24 mouse cellular contexts compared by ENCODE assay signal in the genomic region with DNA sequence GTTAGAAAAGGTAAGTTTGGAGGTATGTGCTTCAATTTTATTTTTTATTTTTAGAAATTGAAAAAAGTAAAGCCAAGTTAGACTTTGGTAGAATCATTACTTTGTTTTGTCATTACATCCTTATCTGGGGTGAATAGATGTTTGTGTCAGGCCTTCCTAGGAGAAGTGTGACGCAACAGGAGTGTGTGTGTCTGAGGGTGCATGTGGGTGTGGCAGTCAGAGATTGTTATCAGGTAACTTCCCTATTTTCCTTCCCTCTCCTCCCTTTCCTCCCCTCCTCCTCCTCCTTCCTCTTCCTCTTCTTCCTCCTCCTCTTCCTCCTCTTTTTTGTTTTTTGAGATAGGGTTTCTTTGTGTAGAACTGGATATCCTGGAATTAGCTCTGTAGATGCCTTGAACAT. TPM values are rescaled to one million over a fixed set of nuclear protein-coding genes. Genes with fewer than 3 reads are reported as not detected.
DNase-seq lines count a peak whose midpoint lies in the region; ATAC-seq and TF ChIP-seq lines count a peak whose summit lies in the region.
"Had no signal": no experiment of that assay in that cellular context is flagged by ENCODE, and none has a peak within 500 bp of the region (broad histone marks: within the 10 kb centered on the region; RNA-seq: fewer than 3 reads in every experiment).

No protein-coding gene starts in this region.

- TF ChIP-seq POLR2A in liver, adult 2 months (IDR thresholded peaks at IDR 0.05; ENCODE audit: extremely low read depth, insufficient read depth, low read length) = no peak

- H3K27me3 ChIP-seq in liver, adult 2 months (ENCODE audit: control insufficient read depth, insufficient read depth, low read length) = no peaks in the 10 kb centered on the region
- H3K27me3 ChIP-seq in liver, embryonic 12.5 days (replicated peaks) = no peaks in the 10 kb centered on the region
- H3K27me3 ChIP-seq: CH12.LX; embryonic facial prominence, embryonic 12.5 days; forebrain, embryonic 13.5 days; hindbrain, embryonic 12.5 days had no signal

- H3K4me2 ChIP-seq in liver, embryonic 12.5 days = no peak overlapping the region
- H3K4me2 ChIP-seq: embryonic facial prominence, embryonic 12.5 days; forebrain, embryonic 13.5 days; hindbrain, embryonic 12.5 days had no signal

- peaks cover 9% of the 10 kb centered on the region; the same call in 1 of the 2 replicates for H3K79me2 ChIP-seq in liver, adult 2 months (ENCODE audit: control insufficient read depth, insufficient read depth, low read length)

- ATAC-seq in liver, embryonic 12.5 days = no peak
- ATAC-seq in common myeloid progenitor, adult 5-6 weeks (replicated peaks; ENCODE audit: low read depth, poor library complexity, severe bottlenecking) = 0 out of 2 replicates have a peak, but pooled peaks have one; percentile 50
- 0 out of 2 replicates have a peak, but pooled peaks have one; percentile 40 for ATAC-seq in megakaryocyte, adult 5-6 weeks (ENCODE audit: poor library complexity, severe bottlenecking)
- ATAC-seq: forebrain, embryonic 13.5 days; forebrain, postnatal 0 days; hindbrain, embryonic 16.5 days had no signal

- DNase-seq in liver, adult 2 months (ENCODE audit: extremely low read depth, low read depth, low spot score) = peak; percentile 93
- DNase-seq in 416B (ENCODE audit: low read depth) = peak; percentile 61
- DNase-seq in gastrocnemius, postnatal 4 days (ENCODE audit: low spot score in 2 of 2) = no peak
- DNase-seq in kidney, adult 8-10 months = no peak
- DNase-seq: adrenal gland, adult 8-10 months; adrenal gland, postnatal 36 days; cerebellum, adult 8-10 months; cerebellum, postnatal 14 days; forebrain, postnatal 0 days; gastrocnemius, adult 2 months; gastrocnemius, postnatal 25 days; heart, adult 18-20 months; heart, postnatal 10 days; heart, postnatal 4 days had no signal

- no peak for TF ChIP-seq CTCF in liver, adult 2 months (IDR thresholded peaks at IDR 0.05; ENCODE audit: low read depth, low read length)

- 12% methylated on average over 1 of the region's 1 CpGs for WGBS in liver, adult 2 months
- WGBS in liver, embryonic 12.5 days (ENCODE audit: insufficient replicate concordance) = 9% methylated on average over 1 of the region's 1 CpGs

- H3K36me3 ChIP-seq in liver, adult 2 months (ENCODE audit: control insufficient read depth, insufficient read depth, low read length) = peaks cover 28% of the 10 kb centered on the region
- H3K36me3 ChIP-seq in liver, embryonic 12.5 days = 0 out of 2 replicates have a peak, but pooled peaks cover 3% of the 10 kb centered on the region
- H3K36me3 ChIP-seq: embryonic facial prominence, embryonic 12.5 days; heart, embryonic 10.5 days; hindbrain, embryonic 12.5 days had no signal

- H3K9me3 ChIP-seq in liver, embryonic 12.5 days (replicated peaks) = peaks cover 4% of the 10 kb centered on the region
- H3K9me3 ChIP-seq: forebrain, embryonic 13.5 days; heart, embryonic 10.5 days had no signal

- H3K4me3 ChIP-seq in liver, adult 2 months (ENCODE audit: insufficient read depth, low read depth, low read length) = peak overlapping the region; percentile 42; the same call in 1 of the 2 replicates
- H3K4me3 ChIP-seq in liver, embryonic 12.5 days = no peak overlapping the region
- H3K4me3 ChIP-seq: embryonic facial prominence, embryonic 12.5 days; forebrain, embryonic 13.5 days; gastrocnemius, adult 2 months; heart, embryonic 10.5 days; hindbrain, embryonic 12.5 days had no signal

- H3K27ac ChIP-seq in liver, adult 2 months (replicated peaks; ENCODE audit: insufficient read depth, low read depth, low read length) = peak overlapping the region; percentile 70
- H3K27ac ChIP-seq in liver, embryonic 12.5 days = no peak overlapping the region
- H3K27ac ChIP-seq: embryonic facial prominence, embryonic 12.5 days; forebrain, embryonic 13.5 days; gastrocnemius, adult 2 months; heart, embryonic 10.5 days; hindbrain, embryonic 12.5 days had no signal

- H3K9ac ChIP-seq in liver, adult 2 months (ENCODE audit: low read depth, low read length) = no peak overlapping the region
- H3K9ac ChIP-seq in liver, embryonic 12.5 days = no peak overlapping the region
- H3K9ac ChIP-seq: embryonic facial prominence, embryonic 12.5 days; forebrain, embryonic 13.5 days; forebrain, postnatal 0 days; hindbrain, embryonic 12.5 days had no signal

- peaks cover 13% of the 10 kb centered on the region; the same call in 1 of the 2 replicates for H3K4me1 ChIP-seq in liver, adult 2 months (ENCODE audit: control insufficient read depth, insufficient read depth, low read length)
- H3K4me1 ChIP-seq in liver, embryonic 12.5 days = no peaks in the 10 kb centered on the region
- H3K4me1 ChIP-seq: embryonic facial prominence, embryonic 12.5 days; forebrain, embryonic 13.5 days; heart, embryonic 10.5 days; hindbrain, embryonic 12.5 days had no signal

RNA-seq across cellular contexts. Expression of gene Pzp, which starts 0.6 kb away (rescaled TPM):
- total RNA-seq in liver, adult 2 months (2014; rRNA removed) = 1,917 and 2,554 TPM in 2 replicates
- polyA plus RNA-seq in liver, adult 2 months (2012; rRNA removed) = 1,366 and 1,553 TPM in 2 replicates
- polyA plus RNA-seq in liver, embryonic 12.5 days (2016; fragmentation: Nextera tagmentation; extraction: Ambion mirVana) = 38.6 and 46.3 TPM in 2 replicates
- not detected in 2 replicates for total RNA-seq in common myeloid progenitor, adult 5-6 weeks (2017)
- total RNA-seq in megakaryocyte, adult 5-6 weeks (2015) = not detected in 2 replicates
- not detected in 2 replicates for total RNA-seq in megakaryocyte, adult 5-6 weeks (2017)
- 1 to 10 TPM in 1 of 2 experiments, under 1 TPM in 1; 0.69 to 6.6 TPM for total RNA-seq in gastrocnemius, postnatal 4 days (2021)
- total RNA-seq: CH12.LX; forebrain, postnatal 0 days; gastrocnemius, adult 2 months; gastrocnemius, postnatal 25 days had no signal
- polyA plus RNA-seq: cortical plate, adult 2 months; embryonic facial prominence, embryonic 12.5 days; forebrain, embryonic 13.5 days; forebrain, postnatal 0 days; hindbrain, embryonic 12.5 days had no signal

RNA-seq across cellular contexts. Expression of gene A2ml1, which starts 54.3 kb away (rescaled TPM):
- total RNA-seq in liver, adult 2 months (2014; rRNA removed) = 3.8 and 8.8 TPM in 2 replicates
- polyA plus RNA-seq in liver, adult 2 months (2012; rRNA removed) = 3.7 and 7.5 TPM in 2 replicates
- polyA plus RNA-seq in liver, embryonic 12.5 days (2016; fragmentation: Nextera tagmentation; extraction: Ambion mirVana) = 1.4 and 1.7 TPM in 2 replicates
- not detected in 2 replicates for total RNA-seq in common myeloid progenitor, adult 5-6 weeks (2017)
- not detected in 2 replicates for total RNA-seq in megakaryocyte, adult 5-6 weeks (2015)
- not detected in 2 replicates for total RNA-seq in megakaryocyte, adult 5-6 weeks (2017)
- total RNA-seq in gastrocnemius, postnatal 4 days (2021) = not detected
- total RNA-seq: adrenal gland, adult 8-10 months; adrenal gland, postnatal 36 days; CH12.LX; gastrocnemius, adult 2 months; gastrocnemius, postnatal 25 days; heart, postnatal 10 days had no signal
- polyA plus RNA-seq: hindbrain, embryonic 12.5 days had no signal

Comparison
In these comparisons a context has a peak if more than half of its experiments do, and no peak if none do; other contexts are left out.
1. DNase-seq: peak in liver, adult 2 months (single experiment) and 416B (single experiment); none in gastrocnemius, postnatal 4 days (0 of 2) and kidney, adult 8-10 months (0 of 2).
2. RNA of gene Pzp, which starts 0.6 kb away (total RNA-seq): 1,917 to 2,554 TPM in liver, adult 2 months; 0.69 to 6.6 TPM in gastrocnemius, postnatal 4 days, not detected in common myeloid progenitor, adult 5-6 weeks and not detected in megakaryocyte, adult 5-6 weeks; every median in the first group is over 100 times any median in the second.